Mouse (Mus musculus) lung, postnatal 0 days (tissue): ENCODE results near the gene Wnt5b. TPM values are rescaled to one million over a fixed set of nuclear protein-coding genes. Genes with fewer than 3 reads are reported as not detected.

ENCODE experiments used
- ATAC-seq: fragments of 200-750 bp; cut with Nextera tagmentation; 2 replicates; pipeline ENCODE4 v1.8.0; 2017; ENCODE audit warnings: moderate library complexity
- DNase-seq: peaks from one replicate; pipeline ENCODE4 v3.0.0-alpha.2; 2016; ENCODE audit warnings: low spot score
- H3K27ac ChIP-seq: fragments of 300-500 bp; sonication (generic); 2 replicates; pipeline ENCODE4 v1.5.1; 2014; ENCODE audit warnings: antibody characterized with exemption, mild to moderate bottlenecking, low read length, mixed read lengths
- H3K27me3 ChIP-seq: fragments of 300-500 bp; sonication (generic); replicated peaks from 2 replicates; pipeline ENCODE4 v1.6.1; 2014; ENCODE audit warnings: low read length, mixed read lengths; ENCODE audit not compliant: insufficient read depth
- H3K36me3 ChIP-seq: fragments of 300-500 bp; sonication (generic); 2 replicates; pipeline ENCODE4 v1.6.1; 2014; ENCODE audit warnings: low read length, mixed read lengths; ENCODE audit not compliant: insufficient read depth
- H3K4me1 ChIP-seq: fragments of 300-500 bp; sonication (generic); 2 replicates; pipeline ENCODE4 v1.6.1; 2014; ENCODE audit warnings: antibody characterized with exemption, low read depth, low read length, mixed read lengths; ENCODE audit not compliant: insufficient read depth
- H3K4me2 ChIP-seq: fragments of 300-500 bp; sonication (generic); replicated peaks from 2 replicates; pipeline ENCODE4 v1.6.1; 2014; ENCODE audit warnings: low read depth, mild to moderate bottlenecking, low read length, moderate library complexity, mixed read lengths
- H3K4me3 ChIP-seq: fragments of 300-500 bp; sonication (generic); 2 replicates; pipeline ENCODE4 v1.5.1; 2014; ENCODE audit warnings: low read depth, low read length
- H3K9ac ChIP-seq: fragments of 300-500 bp; sonication (generic); replicated peaks from 2 replicates; pipeline ENCODE4 v1.6.1; 2014; ENCODE audit warnings: low read depth, mild to moderate bottlenecking
- H3K9me3 ChIP-seq: fragments of 300-500 bp; sonication (generic); 2 replicates; pipeline ENCODE4 v1.6.1; 2016; ENCODE audit warnings: low read length, mixed read lengths
- CTCF ChIP-seq: IDR thresholded peaks from 2 replicates; pipeline ENCODE4 v1.5.1; 2016; ENCODE audit warnings: antibody characterized with exemption, mild to moderate bottlenecking
- EP300 ChIP-seq: IDR thresholded peaks from 2 replicates; pipeline ENCODE4 v1.6.1; 2016; ENCODE audit warnings: antibody characterized with exemption, mild to moderate bottlenecking, control low read depth
- WGBS: fragments of 180-500 bp; shearing (Covaris S2); extraction: QIAGEN DNeasy Blood & Tissue Kit; methylation state at CpG from one replicate; pipeline ENCODE4 v1.1.7; 2014; 5-methylcytosine and 5-hydroxymethylcytosine counted together
- polyA plus RNA-seq: library from polyadenylated mRNA; unstranded; fragments of >200 nt; fragmentation: Nextera tagmentation; extraction: Ambion mirVana; gene quantifications from 2 replicates; pipeline ENCODE4 v1.2.1, GENCODE M21; 2015

Wnt5b gene
- polyA plus RNA-seq, 1 experiment from 2014 or later: 6.6 TPM

- Histone ChIP-seq H3K27me3 (no peaks in the 10 kb centered on the region), H3K36me3 (no peaks in the 10 kb centered on the region), H3K27ac (no peak overlapping the region), H3K4me1 (no peaks in the 10 kb centered on the region), H3K4me3 (no peak overlapping the region), H3K9me3 (no peaks in the 10 kb centered on the region), H3K9ac (no peak overlapping the region), H3K4me2 (no peak overlapping the region)
- WGBS: 86% methylated on average over 9 of the region's 9 CpGs
- TF ChIP-seq EP300 (no peak), CTCF (no peak)
- ATAC-seq: no peak
- DNase-seq: no peak
These were observed 52.0 kb downstream of the Wnt5b start for GRCm38 (mm10) chr6:119491997-119492629.

GRCm38 (mm10) chr6:119491006-119491405, 53.1 kb downstream of the Wnt5b start:
- Histone ChIP-seq H3K9me3 (no peaks in the 10 kb centered on the region), H3K36me3 (no peaks in the 10 kb centered on the region), H3K27me3 (no peaks in the 10 kb centered on the region), H3K4me2 (peak overlapping the region; percentile 48), H3K4me1 (no peaks in the 10 kb centered on the region), H3K27ac (no peak overlapping the region), H3K4me3 (peak overlapping the region; percentile 15; the same call in 1 of the 2 replicates), H3K9ac (no peak overlapping the region)
- ATAC-seq: peak; percentile 18; the same call in 1 of the 2 replicates
- TF ChIP-seq EP300: no peak
- TF ChIP-seq CTCF: no peak
- peak; percentile 16 for DNase-seq
- WGBS: 45% methylated on average over 10 of the region's 11 CpGs

- 31% methylated on average over 11 of the region's 11 CpGs for WGBS
These were observed 53.6 kb downstream of the Wnt5b start for GRCm38 (mm10) chr6:119490549-119490948.

GRCm38 (mm10) chr6:119489765-119490164, 54.4 kb downstream of the Wnt5b start:
- DNase-seq (peak; percentile 71), ATAC-seq (peak; percentile 37; the same call in 1 of the 2 replicates)
- TF ChIP-seq EP300 (no peak), CTCF (peak; percentile 81)
- Histone ChIP-seq H3K9ac (no peak overlapping the region), H3K4me3 (no peak overlapping the region; the same call in 1 of the 2 replicates), H3K4me2 (peak overlapping the region; percentile 30; the same call in 1 of the 2 replicates), H3K9me3 (no peaks in the 10 kb centered on the region), H3K36me3 (no peaks in the 10 kb centered on the region), H3K27ac (no peak overlapping the region), H3K27me3 (no peaks in the 10 kb centered on the region), H3K4me1 (no peaks in the 10 kb centered on the region)
- 4% methylated on average over 5 of the region's 5 CpGs for WGBS

More at GRCm38 (mm10) chr6:119490549-119490948, 53.6 kb downstream of the Wnt5b start:
- H3K4me3 ChIP-seq: peak overlapping the region; percentile 15; the same call in 1 of the 2 replicates
- no peaks in the 10 kb centered on the region for H3K4me1 ChIP-seq
- no peak overlapping the region for H3K9ac ChIP-seq
- no peaks in the 10 kb centered on the region for H3K27me3 ChIP-seq
- DNase-seq (no peak), ATAC-seq (no peak)
- no peaks in the 10 kb centered on the region for H3K36me3 ChIP-seq
- no peaks in the 10 kb centered on the region for H3K9me3 ChIP-seq
- peak overlapping the region; percentile 48 for H3K4me2 ChIP-seq
- TF ChIP-seq CTCF (no peak), EP300 (no peak)
- no peak overlapping the region for H3K27ac ChIP-seq

GRCm38 (mm10) chr6:119487619-119488018, 56.5 kb downstream of the Wnt5b start:
- Histone ChIP-seq H3K9ac (no peak overlapping the region), H3K27ac (no peak overlapping the region), H3K27me3 (no peaks in the 10 kb centered on the region), H3K4me3 (no peak overlapping the region), H3K4me1 (peaks cover 8% of the 10 kb centered on the region; the same call in 1 of the 2 replicates), H3K9me3 (no peaks in the 10 kb centered on the region), H3K4me2 (no peak overlapping the region), H3K36me3 (no peaks in the 10 kb centered on the region)
- no peak for ATAC-seq
- WGBS: 84% methylated on average over 9 of the region's 9 CpGs
- DNase-seq: peak; percentile 31
- 0 out of 2 replicates have a peak, but pooled peaks have one; percentile 16 for TF ChIP-seq EP300
- TF ChIP-seq CTCF: no peak

- ATAC-seq: no peak
These were observed 57.1 kb downstream of the Wnt5b start for GRCm38 (mm10) chr6:119487085-119487458.

More at GRCm38 (mm10) chr6:119487085-119487458, 57.1 kb downstream of the Wnt5b start:
- Histone ChIP-seq H3K4me3 (no peak overlapping the region), H3K9ac (no peak overlapping the region), H3K27me3 (no peaks in the 10 kb centered on the region), H3K27ac (no peak overlapping the region), H3K4me2 (no peak overlapping the region), H3K4me1 (peaks cover 9% of the 10 kb centered on the region; the same call in 1 of the 2 replicates), H3K36me3 (no peaks in the 10 kb centered on the region), H3K9me3 (no peaks in the 10 kb centered on the region)
- TF ChIP-seq EP300: no peak
- no peak for TF ChIP-seq CTCF
- DNase-seq: no peak
- 91% methylated on average over 7 of the region's 7 CpGs for WGBS
